Mouse (Mus musculus): ENCODE results near the gene Olfr1206. TPM values are rescaled to one million over a fixed set of nuclear protein-coding genes. Genes with fewer than 3 reads are reported as not detected.

Olfr1206 gene
- not detected for total RNA-seq (2021)

DNA sequence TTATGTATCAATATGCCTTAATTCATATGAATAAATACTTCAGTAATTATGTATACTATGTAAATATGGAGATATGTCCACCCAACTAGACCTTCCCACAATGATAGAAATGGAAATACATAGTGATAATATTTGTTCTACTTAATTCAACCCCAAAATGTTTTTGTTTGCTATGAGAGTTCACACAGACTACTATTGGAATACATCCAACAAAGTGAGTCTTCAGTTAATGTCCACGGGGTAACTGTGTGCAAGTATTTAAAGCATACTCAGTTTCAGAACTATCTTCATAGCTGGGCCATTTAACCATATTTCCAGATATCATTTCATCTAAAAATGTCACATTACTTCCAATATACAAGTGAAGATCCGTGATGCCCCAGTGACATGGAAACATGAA, at the start of gene Olfr1206:
Olfr1206 (plus strand) TSS at position 301 of the 400 bp plus-strand sequence.
- intact Hi-C loops (cut with DNase I), result no loop called here
- no peak for DNase-seq (ENCODE audit: low spot score)

DNA sequence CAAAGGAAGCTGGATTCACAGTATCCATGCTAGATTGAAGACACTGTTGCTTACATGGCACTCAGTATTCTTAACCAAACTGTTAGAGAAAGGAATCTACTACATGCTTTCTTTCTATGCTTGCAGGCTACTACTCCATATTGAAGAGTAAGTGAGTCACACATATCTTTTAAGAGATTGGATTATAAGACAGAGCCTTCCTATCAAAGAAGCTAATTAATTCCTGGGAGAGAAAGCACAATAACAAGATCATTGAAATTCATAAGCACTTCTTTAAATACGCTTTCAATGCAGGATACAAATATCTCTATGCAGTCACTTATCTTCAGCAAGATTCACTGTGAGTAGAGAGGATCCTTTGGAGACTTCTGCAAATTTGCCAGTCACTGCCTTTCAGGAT, 48.8 kb upstream of the Olfr1206 start, which contains the start of gene Olfr1202:
Olfr1202 (plus strand) TSS at position 301 of the 400 bp plus-strand sequence.
- intact Hi-C loops (cut with DNase I), result no loop called here
- DNase-seq (ENCODE audit: low spot score), result no peak

DNA sequence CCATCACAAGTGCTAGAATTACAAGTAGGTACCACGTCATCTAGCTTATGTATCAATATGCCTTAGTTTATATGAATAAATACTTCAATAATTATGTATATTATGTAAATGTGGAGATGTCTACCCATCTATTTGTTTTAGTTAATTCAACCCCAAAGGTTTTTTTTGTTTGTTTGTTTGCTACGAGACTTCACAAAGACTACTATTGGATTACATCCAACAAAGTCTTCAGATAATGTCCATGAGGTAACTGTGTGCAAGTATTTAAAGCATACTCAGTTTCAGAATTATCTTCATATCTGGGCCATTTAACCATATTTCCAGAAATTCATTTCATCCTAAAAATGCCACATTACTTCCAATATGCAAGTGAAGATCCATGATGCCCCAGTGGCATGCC, 33.6 kb upstream of the Olfr1206 start, which contains the start of gene Olfr1205:
Olfr1205 (plus strand) TSS at position 301 of the 400 bp plus-strand sequence.
- DNase-seq (ENCODE audit: low spot score), result no peak
- intact Hi-C loops (cut with DNase I), result no loop called here

DNA sequence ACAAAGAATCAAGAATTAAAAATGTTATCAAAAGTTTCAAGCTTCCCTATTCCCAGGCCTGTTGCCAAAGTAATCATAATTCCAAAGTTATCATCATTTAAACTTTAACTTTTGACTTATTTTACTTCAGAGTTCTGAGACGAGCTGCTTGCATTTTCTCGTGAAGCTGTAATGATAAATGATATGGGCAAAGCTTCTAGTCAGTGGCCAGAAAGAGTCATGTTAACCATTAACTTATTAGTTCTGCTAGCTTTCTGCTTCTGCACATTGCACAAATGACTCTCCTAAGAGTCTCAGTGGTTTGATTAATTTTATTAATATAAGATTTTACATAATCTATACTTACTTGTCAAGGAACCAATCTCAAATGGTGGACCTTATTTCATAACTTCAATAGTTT, 24.6 kb upstream of the Olfr1206 start:
- no peak for DNase-seq (ENCODE audit: low spot score)
- intact Hi-C loops (cut with DNase I), result no loop called here

DNA sequence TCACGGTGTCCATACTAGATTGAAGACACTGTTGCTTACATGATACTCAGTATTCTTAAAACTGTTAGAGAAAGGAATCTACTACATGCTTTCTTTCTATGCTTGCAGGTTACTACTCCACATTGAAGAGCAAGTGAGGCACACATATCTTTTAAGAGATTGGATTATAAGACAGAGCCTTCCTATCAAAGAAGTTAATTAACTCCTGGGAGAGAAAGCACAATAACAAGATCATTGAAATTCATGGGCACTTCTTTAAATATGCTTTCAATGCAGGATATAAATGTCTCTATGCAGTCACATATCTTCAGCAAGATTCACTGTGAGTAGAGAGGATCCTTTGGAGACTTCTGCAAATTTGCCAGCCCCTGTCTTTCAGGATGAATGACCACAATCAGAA, 14.0 kb upstream of the Olfr1206 start, which contains the start of gene Olfr1204:
Olfr1204 (plus strand) TSS at position 301 of the 400 bp plus-strand sequence.
- DNase-seq (ENCODE audit: low spot score), result no peak
- intact Hi-C loops (cut with DNase I), result no loop called here

DNA sequence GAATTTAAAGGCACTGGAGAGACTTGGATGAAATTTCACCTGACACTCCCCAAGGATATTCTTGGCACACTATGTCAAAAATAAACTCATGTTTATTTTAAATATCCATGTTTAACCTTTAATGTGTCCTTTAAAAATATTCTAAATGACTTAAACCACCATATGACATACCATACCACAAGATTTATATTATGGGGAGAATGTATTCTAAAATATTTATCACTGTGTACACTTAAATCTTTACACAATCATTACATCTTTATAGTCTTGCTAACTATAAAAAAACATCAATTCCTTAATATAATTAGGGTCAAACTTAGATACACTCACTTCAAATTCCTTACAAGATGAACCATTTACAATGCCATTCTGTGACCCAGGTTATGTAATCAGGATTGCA, 39.2 kb downstream of the Olfr1206 start, which contains the start of gene Olfr1208:
Olfr1208 (minus strand) TSS at position 101 of the 400 bp plus-strand sequence.
- intact Hi-C loops (cut with DNase I), result no loop called here
- no peak for DNase-seq (ENCODE audit: low spot score)

DNA sequence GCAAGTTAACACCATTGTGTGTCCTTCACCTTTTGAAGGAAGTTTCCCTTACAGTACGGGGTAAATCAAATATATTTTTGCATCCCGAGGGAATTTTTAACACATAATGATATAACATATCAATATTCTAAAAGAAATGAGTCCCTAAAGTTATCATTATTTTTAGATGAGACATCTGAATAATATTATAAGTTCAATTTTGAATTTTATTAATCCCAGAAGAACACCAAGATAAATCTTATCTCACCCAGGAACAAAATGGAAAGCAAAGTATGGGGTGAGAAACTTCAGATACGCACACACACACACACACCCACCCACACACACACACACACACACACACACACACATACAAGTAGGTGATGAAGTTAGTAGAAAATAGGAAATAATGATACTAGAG, 52.0 kb downstream of the Olfr1206 start, which contains the start of gene Olfr1209:
Olfr1209 (minus strand) TSS at position 101 of the 400 bp plus-strand sequence.
- intact Hi-C loops (cut with DNase I), result no loop called here
- DNase-seq (ENCODE audit: low spot score), result no peak

Other genes starting within 250 kb of the Olfr1206 start
- gene Olfr1191-ps1, start 222.7 kb upstream of the Olfr1206 start, total RNA-seq (2021), result not detected
- gene Olfr1192-ps1, start 214.7 kb upstream of the Olfr1206 start, total RNA-seq (2021), result not detected
- not detected for gene Olfr1193, start 187.6 kb upstream of the Olfr1206 start, total RNA-seq (2021)
- not detected for gene Olfr1195, start 174.0 kb upstream of the Olfr1206 start, total RNA-seq (2021)
- not detected for gene Olfr1196, start 158.6 kb upstream of the Olfr1206 start, total RNA-seq (2021)
- gene Olfr1197, start 130.9 kb upstream of the Olfr1206 start, total RNA-seq (2021), result not detected
- not detected for gene Olfr1198, start 111.9 kb upstream of the Olfr1206 start, total RNA-seq (2021)
- not detected for gene Olfr1199, start 102.8 kb upstream of the Olfr1206 start, total RNA-seq (2021)
- gene Olfr1200, start 92.7 kb upstream of the Olfr1206 start, total RNA-seq (2021), result not detected
- gene Olfr1201, start 70.2 kb upstream of the Olfr1206 start, total RNA-seq (2021), result not detected
- not detected for gene Olfr1202, start 48.7 kb upstream of the Olfr1206 start, total RNA-seq (2021)
- not detected for gene Olfr1205, start 33.5 kb upstream of the Olfr1206 start, total RNA-seq (2021)
- not detected for gene Olfr1204, start 13.9 kb upstream of the Olfr1206 start, total RNA-seq (2021)
- not detected for gene Olfr1208, start 39.1 kb downstream of the Olfr1206 start, total RNA-seq (2021)
- not detected for gene Olfr1209, start 51.9 kb downstream of the Olfr1206 start, total RNA-seq (2021)
- gene Olfr1211, start 74.9 kb downstream of the Olfr1206 start, total RNA-seq (2021), result not detected
- gene Olfr1212, start 90.7 kb downstream of the Olfr1206 start, total RNA-seq (2021), result not detected
- gene Gm13762, start 117.0 kb downstream of the Olfr1206 start, total RNA-seq (2021), result not detected
- not detected for gene Olfr1214, start 129.4 kb downstream of the Olfr1206 start, total RNA-seq (2021)
- not detected for gene Olfr1215, start 143.7 kb downstream of the Olfr1206 start, total RNA-seq (2021)
- not detected for gene Olfr1216, start 155.1 kb downstream of the Olfr1206 start, total RNA-seq (2021)
- not detected for gene Olfr1217, start 168.8 kb downstream of the Olfr1206 start, total RNA-seq (2021)
- gene Olfr1218, start 198.0 kb downstream of the Olfr1206 start, total RNA-seq (2021), result not detected
- not detected for gene Olfr1219, start 220.3 kb downstream of the Olfr1206 start, total RNA-seq (2021)
- gene Olfr1220, start 243.6 kb downstream of the Olfr1206 start, total RNA-seq (2021), result not detected